Mouse (Mus musculus) embryo, embryonic 11.5 days (tissue): ENCODE data around the gene Arfgap3.
"Not testable (repeated sequence)": the region's sequence is repeated elsewhere in the genome, so short reads cannot be mapped to it uniquely, and the experiment has no call there.

Source experiments
- DNase-seq: peaks from one replicate; pipeline ENCODE4 v3.0.0-alpha.2; 2012; ENCODE audit warnings: low read depth, low spot score

Gene Arfgap3

GRCm38 (mm10) chr15:83349954-83350711 is at the start of gene Arfgap3:
Arfgap3 (minus strand) TSS chr15:83350247.
- peak; percentile 90 for DNase-seq

- no peak for DNase-seq
These were observed 42.7 kb upstream of the Arfgap3 start for GRCm38 (mm10) chr15:83392722-83393121.

GRCm38 (mm10) chr15:83387911-83388310 is 37.9 kb upstream of the Arfgap3 start:
- no peak for DNase-seq

- no peak for DNase-seq
These were observed 33.6 kb upstream of the Arfgap3 start for GRCm38 (mm10) chr15:83383633-83384032.

- no peak for DNase-seq
These were observed 33.1 kb upstream of the Arfgap3 start for GRCm38 (mm10) chr15:83383136-83383535.

- no peak for DNase-seq
These were observed 32.4 kb upstream of the Arfgap3 start for GRCm38 (mm10) chr15:83382467-83382866.

- no peak for DNase-seq
These were observed 27.1 kb upstream of the Arfgap3 start for GRCm38 (mm10) chr15:83377153-83377552.

GRCm38 (mm10) chr15:83375136-83375535 is 25.1 kb upstream of the Arfgap3 start:
- DNase-seq, result peak; percentile 34

- DNase-seq, result no peak
These were observed 24.0 kb upstream of the Arfgap3 start for GRCm38 (mm10) chr15:83374076-83374475.

- DNase-seq, result not testable (repeated sequence)
These were observed 18.7 kb upstream of the Arfgap3 start for GRCm38 (mm10) chr15:83368702-83369101.

- DNase-seq, result no peak
These were observed 18.2 kb upstream of the Arfgap3 start for GRCm38 (mm10) chr15:83368261-83368660.

- peak; percentile 49 for DNase-seq
These were observed 17.0 kb upstream of the Arfgap3 start for GRCm38 (mm10) chr15:83366933-83367552.

GRCm38 (mm10) chr15:83365697-83366096 is 15.7 kb upstream of the Arfgap3 start:
- no peak for DNase-seq

- DNase-seq, result no peak
These were observed 14.1 kb upstream of the Arfgap3 start for GRCm38 (mm10) chr15:83364194-83364593.

- DNase-seq, result not testable (repeated sequence)
These were observed 12.8 kb upstream of the Arfgap3 start for GRCm38 (mm10) chr15:83362813-83363212.

GRCm38 (mm10) chr15:83360899-83361298 is 10.9 kb upstream of the Arfgap3 start:
- not testable (repeated sequence) for DNase-seq

GRCm38 (mm10) chr15:83360140-83360539 is 10.1 kb upstream of the Arfgap3 start:
- DNase-seq, result no peak

- no peak for DNase-seq
These were observed 8.4 kb upstream of the Arfgap3 start for GRCm38 (mm10) chr15:83358476-83358875.

- DNase-seq, result no peak
These were observed 1.5 kb upstream of the Arfgap3 start for GRCm38 (mm10) chr15:83351546-83351945.

- DNase-seq, result no peak
These were observed 812 bp upstream of the Arfgap3 start for GRCm38 (mm10) chr15:83350859-83351258.

- DNase-seq, result no peak
These were observed 658 bp downstream of the Arfgap3 start for GRCm38 (mm10) chr15:83349225-83349953.

GRCm38 (mm10) chr15:83348747-83349146 is 1.3 kb downstream of the Arfgap3 start:
- DNase-seq, result no peak
